Mouse (Mus musculus) layer of hippocampus, adult 9-11 months (tissue): ENCODE measurements around the gene Lyg2.

Source experiments
- DNase-seq: peaks from one replicate; pipeline ENCODE4 v3.0.0; 2022

Lyg2 gene

DNA sequence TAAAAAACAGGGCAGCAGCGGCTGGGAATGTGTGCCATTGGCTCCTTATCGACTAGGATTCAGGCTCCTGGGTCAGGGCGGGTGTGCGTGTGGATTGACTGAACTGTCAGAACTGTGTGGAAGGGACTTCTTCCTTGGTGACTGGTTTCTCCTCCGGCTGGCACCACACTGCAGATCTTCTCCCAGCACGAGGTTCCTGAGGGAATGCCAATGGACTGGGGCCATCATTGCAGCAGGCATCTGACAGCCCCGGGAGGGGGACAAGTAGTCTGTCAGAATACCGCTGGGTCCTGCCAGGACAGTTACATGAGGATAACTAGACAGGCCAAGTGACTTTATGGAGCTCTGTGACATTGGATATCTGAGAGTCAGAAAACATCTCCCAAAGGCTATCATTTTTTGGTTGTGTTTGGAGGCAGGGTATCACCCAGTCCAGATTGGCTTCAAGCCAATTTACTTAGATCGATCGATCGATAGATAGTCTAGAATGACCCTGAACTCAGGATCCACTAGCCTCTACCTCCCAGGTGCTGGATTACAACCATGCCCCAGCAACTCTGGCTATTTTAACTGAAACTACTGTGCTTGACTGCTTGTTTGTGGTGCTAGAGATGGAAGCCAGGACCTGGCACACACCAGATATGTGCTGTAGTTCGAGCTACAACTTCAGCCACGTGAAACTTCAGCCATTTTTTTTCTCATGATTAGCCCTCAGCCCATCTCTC, 38.4 kb downstream of the Lyg2 start:
- no peak for DNase-seq

DNA sequence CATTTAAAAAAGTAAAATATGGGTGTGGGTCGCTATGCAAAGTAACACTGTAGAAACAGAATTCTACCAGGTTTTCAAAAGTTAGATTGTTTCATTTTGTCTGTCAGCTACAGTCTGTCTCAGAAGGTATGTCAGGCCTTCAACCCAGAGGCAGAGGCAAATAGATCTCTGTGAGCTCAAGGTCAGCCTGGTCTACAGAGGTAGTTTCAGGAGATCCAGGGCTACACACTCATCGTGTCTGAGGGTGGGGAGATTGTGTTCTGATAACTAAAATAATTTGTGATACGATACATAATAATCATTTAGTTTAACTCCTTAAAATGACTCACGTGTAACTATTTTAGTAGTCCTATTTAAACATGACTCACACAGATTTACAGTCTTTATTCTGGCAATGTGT, 43.1 kb downstream of the Lyg2 start:
- DNase-seq: no peak

DNA sequence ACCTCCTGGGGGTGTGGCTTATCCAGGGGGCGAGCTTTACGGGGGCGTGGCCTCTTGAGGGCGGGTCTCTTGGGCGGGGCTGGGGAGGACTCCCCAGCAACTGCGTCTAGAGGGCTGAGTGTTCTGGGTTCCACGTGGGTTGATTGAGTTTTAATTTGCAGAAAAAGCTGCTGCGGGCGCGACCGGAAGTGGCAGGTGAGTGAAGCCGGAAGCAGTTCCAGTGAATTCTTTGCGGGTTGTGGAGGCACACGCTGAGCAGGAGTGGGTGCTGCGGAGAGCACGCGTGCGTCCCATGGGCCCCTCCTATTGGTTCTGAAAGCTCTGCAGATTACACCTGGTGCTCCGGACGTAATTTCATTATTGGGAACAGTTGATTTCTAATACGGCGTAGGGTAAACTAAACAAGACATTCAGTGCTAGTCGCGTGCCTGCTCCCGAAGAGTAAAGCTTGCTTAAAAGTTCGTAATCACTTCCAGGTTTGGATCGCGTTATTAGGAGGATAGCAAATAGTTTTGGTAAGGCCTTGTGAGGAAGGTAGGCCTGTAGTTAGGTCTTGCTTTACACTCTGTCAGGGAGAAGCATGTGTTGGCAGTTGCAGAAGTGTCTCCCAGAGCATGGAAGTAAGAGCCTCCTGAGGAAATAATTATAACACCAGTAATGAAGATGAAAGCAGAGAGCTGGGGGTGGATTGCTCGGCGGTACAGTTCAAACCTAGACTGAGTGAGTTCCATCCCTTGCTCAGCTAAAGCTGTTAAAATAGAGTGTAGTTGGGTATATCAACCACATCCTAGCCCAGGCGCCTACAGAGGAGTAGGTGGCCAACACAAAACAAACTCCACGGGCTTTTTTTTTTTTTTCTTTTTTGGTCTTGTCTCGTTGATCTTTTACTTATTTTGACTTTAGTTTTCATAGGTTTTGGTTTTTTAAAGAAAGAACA, 43.9 kb downstream of the Lyg2 start:
- DNase-seq: peak; percentile 87

DNA sequence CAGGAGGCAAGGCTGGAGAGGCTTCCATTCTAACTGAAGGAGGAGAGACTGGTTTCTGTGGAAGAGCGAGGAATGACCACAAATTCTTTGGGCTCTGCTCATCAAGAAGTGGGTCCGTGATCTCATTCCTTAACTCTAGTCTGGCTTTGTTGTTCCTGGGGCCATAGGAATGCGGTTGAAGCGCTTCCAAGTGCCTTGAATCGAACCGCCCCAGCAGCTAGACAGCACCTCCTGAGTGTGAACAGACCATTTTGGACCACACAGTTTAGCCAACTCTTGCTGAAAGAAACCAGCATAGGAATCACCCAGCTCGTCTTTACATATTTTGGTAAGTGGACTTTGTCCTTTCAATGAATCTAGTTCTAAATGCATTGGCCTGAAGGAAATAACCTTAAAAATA, 44.6 kb downstream of the Lyg2 start, which contains the start of gene Lipt1:
Lipt1 (plus strand) TSS at position 35 of the 400 bp plus-strand sequence.
- DNase-seq: no peak

- no peak for DNase-seq
These were observed 46.9 kb downstream of the Lyg2 start for GRCm38 (mm10) chr1:37869362-37869761.

DNA sequence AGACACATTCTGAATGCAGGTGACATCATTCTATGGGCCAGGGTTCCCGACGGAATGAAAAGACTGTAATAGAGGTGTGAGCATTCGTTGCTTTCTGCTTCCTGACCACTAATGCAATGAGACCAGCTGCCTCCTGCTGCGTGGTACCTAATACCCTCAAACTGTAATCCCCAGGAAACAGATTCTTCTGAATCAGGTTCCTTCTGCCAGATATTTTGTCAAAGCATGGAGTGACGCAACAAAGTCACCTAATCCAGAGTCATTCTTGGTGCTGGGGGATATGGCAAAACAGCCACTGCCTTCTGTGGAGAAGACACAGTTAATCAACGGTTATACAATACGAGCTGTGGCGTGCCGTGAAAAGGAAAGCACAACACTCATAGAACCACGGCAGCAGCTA, 47.7 kb downstream of the Lyg2 start:
- no peak for DNase-seq

- no peak for DNase-seq
These were observed 48.5 kb downstream of the Lyg2 start for GRCm38 (mm10) chr1:37867684-37868322.

- no peak for DNase-seq
These were observed 49.2 kb downstream of the Lyg2 start for GRCm38 (mm10) chr1:37867056-37867455.

DNA sequence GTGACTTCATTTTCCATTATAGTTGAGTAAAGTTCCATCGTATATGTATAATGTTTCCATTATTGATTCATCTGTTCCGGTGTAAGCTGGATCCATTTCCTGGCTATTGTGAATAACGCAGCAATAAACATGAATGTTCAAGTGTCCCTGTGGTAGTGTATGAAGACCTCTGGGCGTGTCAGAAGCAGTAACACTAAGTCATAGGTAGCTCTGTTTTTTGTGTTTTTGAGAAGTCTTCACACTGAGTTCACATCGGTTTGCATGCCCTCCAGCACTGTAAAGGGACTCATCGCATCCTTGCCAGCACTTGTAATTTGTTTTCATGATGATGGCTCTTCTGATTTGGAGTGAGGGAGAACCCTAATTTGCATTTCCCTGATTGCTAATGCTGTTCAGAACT, 50.0 kb downstream of the Lyg2 start, which contains the start of gene Tsga10:
Tsga10 (minus strand) TSS at position 144 of the 400 bp plus-strand sequence.
- no peak for DNase-seq

GRCm38 (mm10) chr1:37865401-37866215, 50.7 kb downstream of the Lyg2 start:
- DNase-seq: no peak

DNA sequence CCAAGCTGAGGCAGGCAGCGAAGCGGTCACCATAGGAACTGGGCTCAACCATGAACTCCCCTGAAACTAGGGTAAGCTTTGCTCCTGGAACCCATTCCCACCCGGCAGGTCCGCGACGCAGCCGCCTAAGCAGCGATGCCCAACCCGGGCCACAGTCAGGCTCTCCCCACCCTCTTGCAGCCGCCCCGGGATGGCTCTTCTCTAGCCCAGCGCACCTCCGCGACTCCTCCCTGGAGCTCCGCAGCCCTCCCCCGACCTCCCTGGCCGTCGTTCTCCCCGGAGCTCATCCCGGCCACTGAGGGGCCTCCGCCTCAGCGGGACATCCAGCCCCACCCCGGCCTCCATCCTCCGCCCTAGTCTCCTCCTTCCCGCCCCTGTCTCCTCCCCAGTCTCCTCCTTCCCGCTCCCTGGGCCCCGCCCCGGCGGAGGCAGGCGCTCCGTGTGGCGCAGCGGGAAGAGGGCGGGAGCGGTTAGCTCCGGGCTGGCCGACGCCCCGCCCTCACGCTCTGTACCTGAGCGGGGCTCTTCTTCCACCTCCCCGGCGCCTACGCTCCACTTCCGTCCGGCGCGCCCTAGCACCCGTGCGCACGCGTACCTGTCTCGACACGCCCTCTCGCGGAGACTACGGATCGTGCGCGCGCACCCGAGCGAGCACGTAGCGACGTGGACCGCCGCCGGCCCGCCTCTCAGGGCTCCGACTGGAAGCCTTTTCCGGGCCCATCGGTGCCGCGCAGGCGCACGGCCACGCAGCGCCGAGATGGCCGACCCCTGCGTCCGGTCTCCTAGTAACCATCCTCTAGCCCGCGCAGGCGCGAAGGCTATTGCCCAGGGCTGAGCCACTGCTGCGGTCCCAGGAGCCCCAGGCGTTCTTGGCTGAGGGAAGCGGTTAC, 51.5 kb downstream of the Lyg2 start:
- peak; percentile 100 for DNase-seq
